Mouse (Mus musculus): ENCODE results near the gene Fam184a.

GRCm38 (mm10) chr10:53765471-53765870, 14.5 kb upstream of the Fam184a start:
- TF ChIP-seq FLI1 (IDR thresholded peaks at IDR 0.05; ENCODE audit: low read length) = no peak
- no peak for TF ChIP-seq GATA1 (IDR thresholded peaks at IDR 0.05; ENCODE audit: borderline replicate concordance, low read length)

Measured in megakaryocyte, embryonic 14.5 days (primary cell).